Mouse (Mus musculus) granulocyte monocyte progenitor cell, adult 5-6 weeks (primary cell): Measurements from ENCODE around the gene Gfer. TPM values are rescaled to one million over a fixed set of nuclear protein-coding genes. Genes with fewer than 3 reads are reported as not detected.
"Not testable (repeated sequence)": the region's sequence is repeated elsewhere in the genome, so short reads cannot be mapped to it uniquely, and the experiment has no call there.

Experiments
- ATAC-seq: replicated peaks from 2 replicates; pipeline ENCODE4 v1.8.0; 2016; ENCODE audit warnings: mild to moderate bottlenecking, moderate TSS enrichment, inconsistent platforms; ENCODE audit not compliant: poor library complexity, severe bottlenecking
- total RNA-seq, 2 experiments: library from RNA; stranded (forward) in 1 of 2; stranded (reverse) in 1 of 2; fragments of 200-712, 200-1000 nt in 1 of 2; fragments of >200 nt in 1 of 2; fragmentation: Nextera tagmentation in 1 of 2; gene quantifications; 2 replicates each; pipeline ENCODE4 v1.2.3; 2014 to 2017

Gene Gfer
- total RNA-seq, 2 experiments from 2014 or later: 33.2 to 64.0 TPM

GRCm38 (mm10) chr17:24723122-24723880 is 27.3 kb upstream of the Gfer start:
- ATAC-seq: no peak

DNA sequence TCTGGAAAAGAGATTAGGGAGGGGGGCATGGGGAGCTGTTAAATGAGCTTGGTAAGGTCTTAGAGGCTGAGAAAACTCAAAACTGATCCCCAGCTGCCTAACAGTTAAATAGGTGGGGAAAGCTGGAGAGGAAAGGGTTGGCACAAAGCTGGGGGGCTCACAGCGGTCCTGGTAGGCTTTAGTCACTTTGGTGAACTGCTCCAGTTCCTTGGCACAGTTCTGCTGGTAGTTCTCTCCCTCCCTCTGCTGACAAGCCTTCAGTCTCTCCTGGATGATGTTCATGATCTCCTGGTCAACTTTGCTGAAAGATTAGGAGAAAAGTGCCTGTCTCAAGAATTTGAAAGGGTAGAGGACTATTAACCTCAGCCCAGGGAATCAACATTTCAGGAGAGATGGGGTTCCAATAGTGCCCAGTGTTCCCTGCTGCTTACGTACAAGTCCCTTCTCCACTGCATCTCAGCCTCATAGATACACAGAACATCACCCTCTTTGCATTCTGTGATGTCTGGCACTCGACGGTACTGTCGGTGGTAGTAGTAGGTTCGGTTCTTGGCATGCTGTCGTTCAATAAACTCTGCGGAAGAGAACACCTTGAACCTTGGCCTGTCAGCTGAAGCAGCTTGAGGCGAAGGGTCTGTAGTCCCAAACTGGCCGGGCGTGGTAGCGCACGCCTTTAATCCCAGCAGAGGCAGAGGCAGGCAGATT is 26.4 kb upstream of the Gfer start:
- no peak for ATAC-seq

- not testable (repeated sequence) for ATAC-seq
Measured at GRCm38 (mm10) chr17:24721383-24721955, 25.5 kb upstream of the Gfer start.

- ATAC-seq: not testable (repeated sequence)
Measured at GRCm38 (mm10) chr17:24720616-24721015, 24.7 kb upstream of the Gfer start.

- peak; percentile 80 for ATAC-seq
Measured at GRCm38 (mm10) chr17:24719494-24720222, 23.7 kb upstream of the Gfer start.

DNA sequence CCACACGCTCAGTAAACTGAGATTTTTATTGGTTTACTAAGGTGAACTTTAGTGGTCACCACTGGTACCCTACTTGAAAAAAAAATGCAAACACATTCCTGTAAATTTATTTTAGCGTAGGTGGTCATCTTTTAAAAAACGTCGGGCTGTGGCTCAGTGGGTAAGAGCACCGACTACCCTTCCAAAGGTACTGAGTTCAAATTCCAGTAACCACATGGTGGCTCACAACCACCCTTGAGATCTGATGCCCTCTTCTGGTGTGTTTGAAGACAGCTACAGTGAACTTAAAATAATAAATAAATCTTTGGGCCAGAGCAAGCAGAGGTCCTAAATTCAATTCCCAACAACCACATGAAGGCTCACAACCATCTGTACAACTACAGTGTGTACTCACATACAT is 23.0 kb upstream of the Gfer start:
- ATAC-seq: not testable (repeated sequence)

- ATAC-seq: no peak
Measured at GRCm38 (mm10) chr17:24717943-24718342, 22.0 kb upstream of the Gfer start, which contains the start of the genes Rnf151 and Rps2. Rnf151 (minus strand) TSS chr17:24718063. Rps2 (plus strand) TSS chr17:24718116.

DNA sequence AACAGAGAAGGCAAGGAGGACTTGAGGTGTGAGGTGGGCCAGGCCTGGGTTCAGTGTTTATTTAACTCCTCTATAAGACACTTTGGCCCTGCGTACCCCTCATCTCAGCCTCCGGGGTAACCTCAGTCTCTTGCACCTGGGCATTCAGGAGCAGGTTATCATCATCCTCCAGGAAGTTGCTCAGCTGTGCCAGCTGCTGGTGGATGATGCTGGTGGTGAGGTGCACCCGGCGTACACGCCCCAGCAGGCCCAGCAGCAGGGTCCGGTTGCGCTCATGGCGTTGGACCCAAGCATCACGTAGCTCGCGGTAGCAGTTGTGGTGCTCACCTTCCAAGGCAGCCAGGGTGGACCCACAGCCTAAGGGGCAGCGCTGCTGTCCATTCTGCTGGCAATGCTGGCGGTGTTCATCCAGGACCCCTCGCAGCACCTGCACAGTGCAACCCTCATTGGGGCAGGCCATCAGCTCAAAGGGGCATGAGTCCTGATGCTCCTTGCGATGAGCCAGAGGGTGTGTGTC is 20.3 kb upstream of the Gfer start:
- ATAC-seq: no peak

DNA sequence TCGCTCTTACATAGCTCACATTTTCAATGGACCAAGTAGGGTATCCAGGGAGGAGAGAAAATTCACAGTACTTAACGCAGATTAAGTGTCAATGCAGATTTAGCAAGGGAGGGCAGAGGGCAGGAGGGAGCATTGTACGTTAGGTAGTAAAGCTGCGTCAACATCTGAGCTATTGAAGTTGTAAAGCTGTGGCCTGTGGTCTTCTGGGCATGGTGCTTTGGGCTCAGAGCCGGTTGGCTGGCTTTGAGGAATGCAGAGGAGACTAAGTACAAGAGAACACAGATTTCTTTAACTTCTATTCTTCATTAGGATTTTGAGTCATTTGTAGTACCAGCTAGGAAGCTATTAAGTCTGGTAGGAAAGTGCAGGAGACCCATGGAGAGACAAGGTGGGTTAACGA is 19.6 kb upstream of the Gfer start:
- no peak for ATAC-seq

DNA sequence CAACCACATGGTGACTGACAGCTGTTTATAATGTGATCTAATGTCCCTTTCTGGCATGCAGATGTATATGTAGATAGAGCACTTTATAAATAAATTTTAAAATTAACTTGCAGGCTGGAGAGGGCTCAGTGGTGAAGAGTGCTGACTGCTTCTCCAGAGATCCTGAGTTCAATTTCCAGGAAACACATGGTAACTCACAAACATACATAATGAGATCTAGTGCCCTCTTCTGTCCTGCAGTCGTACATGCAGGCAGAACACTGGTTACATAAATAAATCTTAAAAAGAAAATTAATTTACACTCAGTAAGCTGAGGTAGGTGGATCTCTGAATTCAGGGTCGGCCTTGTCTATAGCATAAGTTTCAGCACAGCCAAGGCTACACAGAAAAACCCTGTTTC is 12.7 kb upstream of the Gfer start:
- ATAC-seq: peak; percentile 58

GRCm38 (mm10) chr17:24707801-24708425 is 12.0 kb upstream of the Gfer start:
- peak; percentile 13; the same call in 1 of the 2 replicates for ATAC-seq

GRCm38 (mm10) chr17:24706982-24707800 is 11.2 kb upstream of the Gfer start, which contains the start of gene Tbl3:
Tbl3 (minus strand) TSS chr17:24707660.
- peak; percentile 92 for ATAC-seq

DNA sequence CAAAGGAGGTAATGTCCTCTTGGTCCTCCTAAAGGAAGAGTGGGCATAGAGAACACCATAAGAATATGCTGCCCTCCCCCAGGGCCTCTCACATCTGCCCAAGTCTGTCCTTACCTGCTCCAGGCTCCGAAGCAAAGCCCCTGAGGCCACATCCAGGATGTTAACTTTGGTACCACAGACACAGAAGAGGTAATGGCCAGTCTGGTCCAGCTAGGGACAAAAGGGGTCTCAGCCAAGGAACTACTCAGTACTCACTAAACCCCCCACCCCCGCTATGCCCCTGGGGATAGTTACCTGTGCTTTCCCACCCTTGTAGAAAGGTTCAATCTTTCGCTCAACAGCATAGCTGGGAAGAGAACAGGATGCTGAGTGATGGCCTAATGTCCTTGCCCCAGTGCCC is 9.9 kb upstream of the Gfer start:
- no peak for ATAC-seq

GRCm38 (mm10) chr17:24701251-24701650 is 5.3 kb upstream of the Gfer start:
- ATAC-seq: no peak

DNA sequence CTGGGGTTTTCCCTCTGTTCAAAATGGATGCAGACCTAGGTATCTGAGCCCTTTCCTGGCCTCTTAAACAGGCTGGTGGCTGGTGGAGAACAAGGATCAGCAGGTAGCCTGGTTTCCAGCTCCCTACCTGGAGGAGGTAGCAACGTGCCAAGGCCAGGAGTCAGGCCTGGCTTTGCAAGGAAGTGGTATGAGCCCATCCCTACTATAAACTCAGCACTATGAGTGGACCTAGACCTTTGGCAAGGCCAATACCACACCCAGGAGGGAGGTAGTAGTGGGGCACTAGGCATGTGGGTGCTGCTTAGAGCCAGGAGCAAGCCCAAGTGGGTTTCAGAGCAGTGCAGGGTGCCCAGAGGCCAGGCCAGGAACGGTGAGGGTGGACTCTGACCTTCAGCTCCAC is 3.5 kb upstream of the Gfer start:
- no peak for ATAC-seq

GRCm38 (mm10) chr17:24698715-24699114 is 2.8 kb upstream of the Gfer start:
- ATAC-seq: no peak

DNA sequence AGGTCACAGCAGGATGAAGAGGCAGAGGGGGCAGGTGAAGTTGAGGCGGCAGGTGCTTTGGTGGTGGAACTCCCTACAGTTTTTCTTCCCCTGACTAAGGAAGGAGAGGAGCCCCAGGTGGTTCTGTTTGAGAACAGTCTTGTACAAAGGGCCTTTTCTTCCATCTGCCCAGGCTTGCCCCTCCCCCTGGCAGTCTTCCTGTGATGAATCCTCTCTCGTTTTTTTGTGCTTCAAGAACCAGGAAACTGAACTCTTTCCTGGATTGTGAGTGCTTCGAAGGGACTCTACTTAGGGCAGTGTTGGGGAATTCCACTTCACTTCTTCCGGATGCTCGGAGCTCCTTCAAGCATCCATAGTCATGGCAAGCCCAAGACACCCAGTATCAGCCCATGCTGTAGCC is 2.0 kb upstream of the Gfer start:
- no peak for ATAC-seq

DNA sequence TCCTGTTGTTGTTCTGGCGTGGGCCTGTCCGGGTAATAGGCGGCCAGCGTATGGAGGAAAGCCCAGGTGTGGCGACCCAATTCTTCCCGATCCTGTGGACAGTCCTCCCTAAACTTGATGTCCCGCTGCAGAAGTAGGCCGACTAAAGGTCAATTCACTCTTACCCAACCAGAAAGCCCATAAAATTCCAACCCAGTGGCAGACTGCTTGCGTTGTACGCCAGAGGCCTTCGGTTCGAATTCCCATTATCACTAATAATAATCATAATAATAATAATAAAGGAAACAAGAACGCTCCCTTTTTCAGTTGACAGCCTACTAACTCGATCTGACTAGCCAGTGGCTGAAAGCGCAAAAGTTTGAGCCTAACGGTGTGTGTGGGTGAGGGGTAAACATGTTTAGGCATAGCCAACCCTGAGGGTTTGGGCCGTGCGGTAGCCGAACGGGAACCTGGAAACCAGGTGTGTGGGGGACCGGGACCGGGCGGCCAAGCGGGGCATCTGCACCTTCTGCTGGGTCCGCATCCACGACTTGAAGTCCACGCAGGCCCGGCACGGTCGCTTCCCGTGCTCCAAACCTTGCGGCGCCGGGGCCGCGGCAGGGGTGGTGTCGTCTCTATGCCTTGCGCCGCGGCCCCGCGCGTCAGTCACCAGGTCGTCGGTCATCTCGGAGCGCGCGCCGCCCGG is 488 bp downstream of the Gfer start:
- no peak for ATAC-seq
